ENCODE assay signal across 8 mouse cellular contexts in the genomic region with DNA sequence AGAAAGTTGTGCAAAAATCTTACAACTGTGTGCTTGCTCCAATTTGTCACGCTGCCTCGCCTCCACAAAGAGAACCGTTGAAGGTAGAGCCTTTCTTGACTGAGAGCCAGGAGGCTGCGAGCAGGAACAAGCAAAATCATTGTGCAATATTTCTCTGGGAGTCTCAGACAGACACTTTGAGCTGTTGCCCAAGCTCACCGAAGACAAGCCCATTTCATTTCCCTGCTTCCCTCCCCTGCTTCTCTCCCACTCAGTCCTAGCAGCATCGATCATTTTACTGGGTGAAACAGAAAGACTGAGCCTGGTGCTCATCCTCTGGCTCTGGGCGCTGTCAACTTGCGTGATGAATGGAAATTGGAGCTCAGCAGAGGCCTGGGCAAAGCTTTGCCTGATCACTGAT. TPM values are rescaled to one million over a fixed set of nuclear protein-coding genes. Genes with fewer than 3 reads are reported as not detected.
DNase-seq lines count a peak whose midpoint lies in the region; ATAC-seq and TF ChIP-seq lines count a peak whose summit lies in the region.

No protein-coding gene starts in this region.

- no peak overlapping the region for H3K9ac ChIP-seq in heart, embryonic 12.5 days
- H3K9ac ChIP-seq in forebrain, embryonic 14.5 days (ENCODE audit: low read length) = 0 out of 2 replicates have a peak overlapping the region, but pooled peaks have one; percentile 18

- peaks cover 18% of the 10 kb centered on the region; the same call in 1 of the 2 replicates for H3K27me3 ChIP-seq in heart, embryonic 12.5 days (replicated peaks)
- no peaks in the 10 kb centered on the region for H3K27me3 ChIP-seq in forebrain, embryonic 14.5 days (replicated peaks; ENCODE audit: control insufficient read depth, insufficient read depth, low read length)

- no peak for ATAC-seq in heart, embryonic 12.5 days (ENCODE audit: insufficient number of reproducible peaks, low FRiP score)
- ATAC-seq in forebrain, embryonic 14.5 days = peak; percentile 29; the same call in 1 of the 2 replicates

- no peak overlapping the region for H3K27ac ChIP-seq in heart, embryonic 12.5 days (ENCODE audit: poor library complexity, severe bottlenecking)
- peak overlapping the region; percentile 55; the same call in 1 of the 2 replicates for H3K27ac ChIP-seq in forebrain, embryonic 14.5 days (ENCODE audit: low read depth, low read length)
- H3K27ac ChIP-seq in layer of hippocampus, adult 2 months = peak overlapping the region; percentile 78

- H3K4me2 ChIP-seq in heart, embryonic 12.5 days = no peak overlapping the region
- peak overlapping the region; percentile 23; the same call in 1 of the 2 replicates for H3K4me2 ChIP-seq in forebrain, embryonic 14.5 days (ENCODE audit: low read length)

- H3K36me3 ChIP-seq in heart, embryonic 12.5 days = no peaks in the 10 kb centered on the region
- H3K36me3 ChIP-seq in forebrain, embryonic 14.5 days (ENCODE audit: control insufficient read depth, insufficient read depth, low read length) = no peaks in the 10 kb centered on the region

- peak; percentile 11 for DNase-seq in heart, postnatal 36 days
- DNase-seq in NIH3T3 (ENCODE audit: low read depth) = peak; percentile 63
- peak; percentile 81 for DNase-seq in forebrain, embryonic 14.5 days (ENCODE audit: low spot score)
- peak; percentile 57 to 72 for DNase-seq in layer of hippocampus, adult 2 months (ENCODE audit: low spot score in 2 of 2)
- DNase-seq in lung, postnatal 25 days (ENCODE audit: low spot score) = peak; percentile 68
- DNase-seq in telencephalon, adult 2 months (ENCODE audit: low read depth, low spot score) = peak; percentile 78
- no peak for DNase-seq in natural killer cell, adult 2 months (ENCODE audit: low spot score in 2 of 2)

- 61% methylated on average over 8 of the region's 8 CpGs for WGBS in heart, embryonic 12.5 days
- 30% methylated on average over 8 of the region's 8 CpGs for WGBS in forebrain, embryonic 14.5 days

- no peak for TF ChIP-seq CTCF in layer of hippocampus, adult 2 months (conservative IDR thresholded peaks at IDR 0.05)

- no peak overlapping the region for H3K4me3 ChIP-seq in heart, embryonic 12.5 days
- H3K4me3 ChIP-seq in forebrain, embryonic 14.5 days (ENCODE audit: low read depth, low read length) = no peak overlapping the region
- no peak overlapping the region for H3K4me3 ChIP-seq in layer of hippocampus, adult 2 months

- H3K4me1 ChIP-seq in heart, embryonic 12.5 days (replicated peaks) = no peaks in the 10 kb centered on the region
- peaks cover 8% of the 10 kb centered on the region for H3K4me1 ChIP-seq in forebrain, embryonic 14.5 days (ENCODE audit: control insufficient read depth, insufficient read depth, low read length)

- intact Hi-C loops in heart, postnatal 36 days (cut with DNase I) = no loop called here

- no peaks in the 10 kb centered on the region for H3K9me3 ChIP-seq in heart, embryonic 12.5 days (replicated peaks)
- H3K9me3 ChIP-seq in forebrain, embryonic 14.5 days (replicated peaks; ENCODE audit: control insufficient read depth, low read length) = no peaks in the 10 kb centered on the region

RNA-seq across cellular contexts. Expression of a gene that starts 14.8 kb away (rescaled TPM):
- 10 to 100 TPM; 11.7 TPM for total RNA-seq in heart, postnatal 36 days (2021)
- polyA plus RNA-seq in heart, embryonic 12.5 days (2016; fragmentation: Nextera tagmentation; extraction: Ambion mirVana) = 14.9 and 16.8 TPM in 2 replicates
- 16.0 and 18.5 TPM in 2 replicates for polyA plus RNA-seq in forebrain, embryonic 14.5 days (2014; fragmentation: Nextera tagmentation; extraction: Ambion mirVana)
- 10 to 100 TPM; 23.9 to 27.5 TPM for total RNA-seq in layer of hippocampus, adult 2 months (2021)

Comparison
In these comparisons a context has a peak if more than half of its experiments do, and no peak if none do; other contexts are left out.
1. DNase-seq: peak in heart, postnatal 36 days (2 of 2), NIH3T3 (single experiment), forebrain, embryonic 14.5 days (single experiment), layer of hippocampus, adult 2 months (2 of 2), lung, postnatal 25 days (single experiment) and telencephalon, adult 2 months (single experiment); none in natural killer cell, adult 2 months (0 of 2).